Mouse (Mus musculus) embryonic facial prominence, embryonic 11.5 days (tissue): ENCODE results near the gene Ttc7b. TPM values are rescaled to one million over a fixed set of nuclear protein-coding genes. Genes with fewer than 3 reads are reported as not detected.

Experiments
- ATAC-seq: fragments of 200-750 bp; cut with Nextera tagmentation; replicated peaks from 2 replicates; pipeline ENCODE4 v1.8.0; 2017; ENCODE audit warnings: low read depth; ENCODE audit not compliant: insufficient number of reproducible peaks, low FRiP score, low TSS enrichment
- DNase-seq: peaks from one replicate; pipeline ENCODE4 v3.0.0-alpha.2; 2015; ENCODE audit warnings: low spot score
- H3K27ac ChIP-seq: fragments of 300-500 bp; sonication (generic); replicated peaks from 2 replicates; pipeline ENCODE4 v1.5.1; 2014; ENCODE audit warnings: mild to moderate bottlenecking, low read depth, low read length, control low read depth
- H3K27me3 ChIP-seq: fragments of 300-500 bp; sonication (generic); 2 replicates; pipeline ENCODE4 v1.6.1; 2014; ENCODE audit warnings: mild to moderate bottlenecking, low read length, moderate library complexity, mixed read lengths; ENCODE audit not compliant: control insufficient read depth, insufficient read depth
- H3K36me3 ChIP-seq: fragments of 300-500 bp; sonication (generic); replicated peaks from 2 replicates; pipeline ENCODE4 v1.6.1; 2014; ENCODE audit warnings: low read depth, mild to moderate bottlenecking, low read length, moderate library complexity, mixed read lengths; ENCODE audit not compliant: control insufficient read depth, insufficient read depth
- H3K4me1 ChIP-seq: fragments of 300-500 bp; sonication (generic); 2 replicates; pipeline ENCODE4 v1.6.1; 2014; ENCODE audit warnings: low read length, mixed read lengths; ENCODE audit not compliant: control insufficient read depth, insufficient read depth
- H3K4me2 ChIP-seq: fragments of 300-500 bp; sonication (generic); 2 replicates; pipeline ENCODE4 v1.6.1; 2014; ENCODE audit warnings: low read depth, mild to moderate bottlenecking, control low read depth, low read length, moderate library complexity
- H3K4me3 ChIP-seq: fragments of 300-500 bp; sonication (generic); 2 replicates; pipeline ENCODE4 v1.5.1; 2014; ENCODE audit warnings: low read depth, low read length, control low read depth
- H3K9ac ChIP-seq: fragments of 300-500 bp; sonication (generic); replicated peaks from 2 replicates; pipeline ENCODE4 v1.6.1; 2014; ENCODE audit warnings: mild to moderate bottlenecking, control low read depth, low read length
- H3K9me3 ChIP-seq: fragments of 300-500 bp; sonication (generic); replicated peaks from 2 replicates; pipeline ENCODE4 v1.6.1; 2016; ENCODE audit warnings: mild to moderate bottlenecking, low read length, inconsistent platforms, mixed read lengths; ENCODE audit not compliant: control insufficient read depth
- WGBS: fragments of 180-500 bp; shearing (Covaris S2); extraction: QIAGEN DNeasy Blood & Tissue Kit; methylation state at CpG from one replicate; pipeline ENCODE4 v1.1.7; 2014; 5-methylcytosine and 5-hydroxymethylcytosine counted together
- polyA plus RNA-seq: library from polyadenylated mRNA; unstranded; fragments of >200 nt; fragmentation: Nextera tagmentation; extraction: Ambion mirVana; gene quantifications from 2 replicates; pipeline ENCODE4 v1.2.1, GENCODE M21; 2014

Gene Ttc7b
- polyA plus RNA-seq, 1 experiment from 2014 or later: 10.0 TPM

DNA sequence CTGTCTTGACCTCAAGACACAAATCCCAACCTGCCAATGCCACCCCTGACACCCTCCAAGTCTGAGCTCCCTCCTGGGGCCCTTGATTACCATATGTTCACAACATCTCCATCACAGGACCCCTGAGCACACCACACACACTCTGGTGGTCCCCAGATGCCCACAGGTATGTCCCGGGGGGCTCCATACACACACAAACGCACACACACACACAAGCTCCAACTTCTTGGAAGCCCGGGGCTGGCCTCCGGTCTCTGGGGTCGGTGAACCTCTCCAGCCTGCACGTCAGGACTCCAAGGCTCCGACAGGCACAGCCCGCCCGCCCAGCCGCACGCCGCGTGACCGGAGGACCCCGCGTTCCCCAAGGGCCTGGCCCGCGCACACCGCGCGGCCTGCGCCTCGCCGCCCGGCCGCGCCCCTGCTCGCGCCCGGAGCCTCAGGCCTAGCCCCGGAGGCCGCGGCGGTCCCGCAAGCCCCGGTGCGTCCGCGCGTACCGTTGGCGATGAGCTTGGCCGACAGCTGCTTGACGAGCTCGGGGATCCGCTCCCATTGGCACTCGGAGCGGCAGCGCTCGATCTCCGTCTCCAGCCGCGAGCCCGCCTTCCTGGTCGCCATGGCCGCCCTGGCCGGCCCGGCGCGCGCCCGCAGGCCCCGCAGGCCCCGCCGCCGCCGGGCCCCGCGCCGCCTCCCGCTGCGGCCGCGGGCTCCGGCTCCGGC is 391 bp downstream of the Ttc7b start:
- WGBS: under 1% methylated on average over 56 of the region's 76 CpGs
- ATAC-seq (peak; percentile 50), DNase-seq (peak; percentile 57)
- peak overlapping the region; percentile 83 for H3K4me3 ChIP-seq
- no peaks in the 10 kb centered on the region for H3K9me3 ChIP-seq
- no peaks in the 10 kb centered on the region for H3K27me3 ChIP-seq
- H3K4me2 ChIP-seq: peak overlapping the region; percentile 79
- peak overlapping the region; percentile 62 for H3K27ac ChIP-seq
- no peaks in the 10 kb centered on the region for H3K4me1 ChIP-seq
- no peaks in the 10 kb centered on the region for H3K36me3 ChIP-seq
- peak overlapping the region; percentile 96 for H3K9ac ChIP-seq

DNA sequence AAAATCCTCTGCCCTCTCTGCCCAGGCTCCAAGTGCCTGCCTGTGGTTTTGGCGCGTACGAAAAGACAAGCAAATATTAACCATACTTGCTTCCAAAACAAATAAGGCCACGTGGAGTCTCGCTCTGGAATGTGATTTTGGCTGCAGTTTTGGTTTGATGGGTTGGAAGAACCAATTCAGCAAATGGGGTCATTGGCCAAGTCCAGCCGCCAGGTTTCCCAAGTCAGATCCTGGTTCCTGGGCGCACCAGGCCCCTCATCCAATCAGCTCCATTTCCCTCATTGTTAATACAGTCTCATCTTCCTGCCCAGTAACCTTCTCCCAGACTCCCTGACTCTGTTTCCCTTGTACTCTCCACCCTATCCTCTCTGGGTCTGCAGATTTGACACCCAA is 946 bp downstream of the Ttc7b start:
- no peaks in the 10 kb centered on the region for H3K9me3 ChIP-seq
- ATAC-seq: peak; percentile 15; the same call in 1 of the 2 replicates
- no peak overlapping the region for H3K27ac ChIP-seq
- H3K27me3 ChIP-seq: no peaks in the 10 kb centered on the region
- no peaks in the 10 kb centered on the region for H3K36me3 ChIP-seq
- 65% methylated on average over 7 of the region's 7 CpGs for WGBS
- peak overlapping the region; percentile 83 for H3K4me3 ChIP-seq
- H3K4me2 ChIP-seq: peak overlapping the region; percentile 79
- H3K9ac ChIP-seq: peak overlapping the region; percentile 96
- no peaks in the 10 kb centered on the region for H3K4me1 ChIP-seq
- peak; percentile 13 for DNase-seq

GRCm38 (mm10) chr12:100517371-100517770 is 3.3 kb downstream of the Ttc7b start:
- no peak for DNase-seq
- no peaks in the 10 kb centered on the region for H3K27me3 ChIP-seq
- H3K4me2 ChIP-seq: no peak overlapping the region
- H3K27ac ChIP-seq: no peak overlapping the region
- H3K4me1 ChIP-seq: no peaks in the 10 kb centered on the region
- no peak overlapping the region for H3K4me3 ChIP-seq
- H3K9ac ChIP-seq: no peak overlapping the region
- 89% methylated on average over 9 of the region's 9 CpGs for WGBS
- no peaks in the 10 kb centered on the region for H3K9me3 ChIP-seq
- no peak for ATAC-seq
- H3K36me3 ChIP-seq: no peaks in the 10 kb centered on the region

DNA sequence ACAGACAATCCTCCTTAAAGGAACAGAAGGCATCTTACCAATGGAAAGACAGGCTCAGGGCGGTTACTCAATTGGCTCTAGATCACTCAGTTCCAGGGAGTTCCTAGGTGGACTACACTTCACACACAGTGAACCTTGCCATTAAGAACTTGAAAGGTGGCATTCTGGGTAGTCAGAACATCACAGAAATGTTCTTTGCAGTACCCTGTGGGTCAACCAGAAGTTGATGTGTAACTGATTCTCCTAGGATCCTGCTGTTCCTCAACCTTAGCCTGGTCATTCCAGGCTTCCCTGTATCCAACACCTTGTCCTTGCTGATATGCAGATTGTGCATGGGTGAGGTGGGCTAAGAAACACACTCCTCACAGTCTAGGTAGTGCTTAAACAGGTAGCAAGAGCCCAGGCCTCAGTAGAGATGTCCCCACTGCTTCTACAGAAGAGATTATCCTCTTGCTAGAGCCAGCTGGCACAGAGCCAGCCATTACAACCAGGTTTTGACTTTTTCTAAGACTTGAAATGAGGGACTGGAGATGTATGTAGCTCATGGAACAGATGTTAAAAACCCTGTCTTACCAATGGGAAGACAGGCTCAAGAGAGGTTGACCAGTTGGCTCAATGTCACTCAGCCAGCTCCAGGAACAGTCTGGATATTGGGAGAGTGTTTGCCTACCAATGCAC is 4.3 kb downstream of the Ttc7b start:
- Histone ChIP-seq H3K9ac (no peak overlapping the region), H3K9me3 (no peaks in the 10 kb centered on the region), H3K27ac (no peak overlapping the region), H3K4me3 (no peak overlapping the region), H3K27me3 (no peaks in the 10 kb centered on the region), H3K4me2 (no peak overlapping the region), H3K36me3 (no peaks in the 10 kb centered on the region; the same call in 1 of the 2 replicates), H3K4me1 (no peaks in the 10 kb centered on the region)
- WGBS: 81% methylated on average over 1 of the region's 1 CpGs
- DNase-seq (no peak), ATAC-seq (no peak)

- ATAC-seq (no peak), DNase-seq (no peak)
- Histone ChIP-seq H3K27ac (no peak overlapping the region), H3K4me2 (no peak overlapping the region), H3K36me3 (no peaks in the 10 kb centered on the region; the same call in 1 of the 2 replicates), H3K4me1 (no peaks in the 10 kb centered on the region), H3K27me3 (no peaks in the 10 kb centered on the region), H3K9me3 (no peaks in the 10 kb centered on the region), H3K9ac (no peak overlapping the region), H3K4me3 (no peak overlapping the region)
- 83% methylated on average over 4 of the region's 4 CpGs for WGBS
These were observed 5.1 kb downstream of the Ttc7b start for GRCm38 (mm10) chr12:100515493-100515892.

GRCm38 (mm10) chr12:100514611-100515010 is 6.0 kb downstream of the Ttc7b start:
- Histone ChIP-seq H3K27ac (no peak overlapping the region), H3K36me3 (no peaks in the 10 kb centered on the region; the same call in 1 of the 2 replicates), H3K9ac (no peak overlapping the region), H3K4me1 (no peaks in the 10 kb centered on the region), H3K9me3 (no peaks in the 10 kb centered on the region), H3K27me3 (no peaks in the 10 kb centered on the region), H3K4me2 (no peak overlapping the region), H3K4me3 (no peak overlapping the region)
- no peak for ATAC-seq
- WGBS: 63% methylated on average over 1 of the region's 1 CpGs
- DNase-seq: no peak

DNA sequence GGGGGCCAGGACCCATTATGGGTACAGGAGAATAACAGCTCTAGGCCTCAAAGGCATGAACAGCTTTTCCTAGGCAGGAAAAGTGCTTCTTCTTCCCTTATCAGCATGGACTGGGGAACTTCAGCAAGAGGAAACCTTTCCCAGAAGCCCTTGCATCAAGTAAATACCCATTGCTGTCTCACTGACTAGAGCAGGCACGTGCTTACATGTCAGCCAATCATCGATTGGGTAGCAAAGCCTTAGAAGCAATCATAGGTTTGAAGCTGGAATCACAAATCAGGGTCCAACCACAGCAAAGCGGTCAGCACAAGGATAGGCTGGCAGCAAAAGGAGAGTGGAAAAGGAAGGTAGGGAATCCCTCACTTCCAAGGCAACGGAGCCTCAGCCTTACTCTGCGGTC is 7.5 kb downstream of the Ttc7b start:
- Histone ChIP-seq H3K36me3 (no peaks in the 10 kb centered on the region; the same call in 1 of the 2 replicates), H3K4me3 (no peak overlapping the region), H3K27ac (no peak overlapping the region), H3K9me3 (no peaks in the 10 kb centered on the region), H3K4me2 (no peak overlapping the region), H3K9ac (no peak overlapping the region), H3K27me3 (no peaks in the 10 kb centered on the region), H3K4me1 (no peaks in the 10 kb centered on the region)
- DNase-seq: no peak
- ATAC-seq: no peak
- WGBS: 88% methylated on average over 5 of the region's 5 CpGs

DNA sequence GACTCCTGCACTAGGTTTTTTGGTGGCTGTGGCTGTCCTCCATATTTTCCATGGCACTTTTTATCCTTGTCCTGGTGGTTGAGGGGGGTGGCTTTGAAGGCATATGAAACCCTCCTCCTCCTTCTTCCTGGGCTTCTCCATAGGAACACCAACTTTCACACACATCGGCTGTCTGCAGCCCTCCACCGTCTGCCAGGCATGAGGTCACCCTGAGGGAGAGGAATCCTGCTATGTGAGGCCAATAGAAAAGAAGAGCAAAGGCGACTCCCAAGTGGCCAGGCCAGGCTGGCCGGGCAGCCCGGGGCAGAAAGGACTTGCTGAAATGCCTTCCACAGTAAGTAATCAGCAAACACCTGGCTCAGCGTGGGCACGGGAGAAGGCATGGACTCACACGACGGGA is 8.0 kb downstream of the Ttc7b start:
- Histone ChIP-seq H3K36me3 (no peaks in the 10 kb centered on the region; the same call in 1 of the 2 replicates), H3K27me3 (no peaks in the 10 kb centered on the region), H3K4me3 (no peak overlapping the region), H3K4me1 (no peaks in the 10 kb centered on the region), H3K9ac (no peak overlapping the region), H3K9me3 (no peaks in the 10 kb centered on the region), H3K27ac (no peak overlapping the region), H3K4me2 (no peak overlapping the region)
- 85% methylated on average over 9 of the region's 9 CpGs for WGBS
- no peak for ATAC-seq
- DNase-seq: no peak
